Mouse (Mus musculus): ENCODE results near the gene Ctnnbl1. TPM values are rescaled to one million over a fixed set of nuclear protein-coding genes. Genes with fewer than 3 reads are reported as not detected.

The Ctnnbl1 gene
- polyA plus RNA-seq, 1 experiment, result 28.3 TPM

GRCm38 (mm10) chr2:157877967-157878366 lies 140.8 kb downstream of the Ctnnbl1 start:
- DNase-seq (ENCODE audit: low read depth in 1 of 2, low spot score in 2 of 2), result no peak
- H3K36me3 ChIP-seq (ENCODE audit: control insufficient read depth, insufficient read depth, low read length), result peaks cover 1% of the 10 kb centered on the region; the same call in 1 of the 2 replicates
- 86% methylated on average over 5 of the region's 5 CpGs for WGBS

DNA sequence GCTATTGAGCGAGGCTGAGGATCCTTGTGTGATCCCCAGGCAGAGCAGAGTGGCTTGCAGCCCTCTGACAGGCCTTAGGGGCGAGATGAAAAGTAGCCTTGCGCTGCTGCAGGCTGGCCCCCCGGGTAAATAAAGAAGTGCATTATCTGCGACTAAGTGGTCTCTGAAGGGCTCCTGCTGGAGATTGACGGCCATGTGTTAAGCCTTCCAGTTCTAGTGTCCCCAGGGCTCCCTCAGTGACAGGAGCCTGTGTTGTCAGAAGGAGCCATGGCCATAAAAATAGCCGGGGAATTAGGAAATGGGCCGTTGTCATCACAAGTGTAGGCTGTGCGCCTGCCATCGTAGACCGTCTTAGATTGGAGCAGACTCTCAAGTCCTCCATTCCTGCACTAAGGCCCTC lies 144.7 kb downstream of the Ctnnbl1 start:
- TF ChIP-seq CTCF (IDR thresholded peaks at IDR 0.05; ENCODE audit: extremely low read depth, insufficient read depth, insufficient read length, insufficient replicate concordance), result no peak
- TF ChIP-seq POLR2A (IDR thresholded peaks at IDR 0.05; ENCODE audit: low read depth, low read length), result no peak
- H3K27ac ChIP-seq (ENCODE audit: insufficient read depth, low read length), result no peak overlapping the region
- H3K4me3 ChIP-seq (ENCODE audit: extremely low read depth, insufficient read depth, insufficient read length), result no peak overlapping the region
- H3K4me1 ChIP-seq (ENCODE audit: control insufficient read depth, insufficient read depth, insufficient read length), result no peaks in the 10 kb centered on the region
- peaks cover 12% of the 10 kb centered on the region for H3K36me3 ChIP-seq (ENCODE audit: control insufficient read depth, insufficient read depth, low read length)
- DNase-seq (ENCODE audit: low read depth in 1 of 2, low spot score in 2 of 2), result no peak
- 86% methylated on average over 11 of the region's 11 CpGs for whole genome bisulfite sequencing
- H3K27me3 ChIP-seq (ENCODE audit: control insufficient read depth, insufficient read depth, low read length), result no peaks in the 10 kb centered on the region

More at GRCm38 (mm10) chr2:157877967-157878366, 140.8 kb downstream of the Ctnnbl1 start:
- Histone ChIP-seq H3K27me3 (ENCODE audit: control insufficient read depth, insufficient read depth, low read length) (no peaks in the 10 kb centered on the region), H3K27ac (ENCODE audit: insufficient read depth, low read length) (no peak overlapping the region), H3K4me3 (ENCODE audit: extremely low read depth, insufficient read depth, insufficient read length) (no peak overlapping the region), H3K4me1 (ENCODE audit: control insufficient read depth, insufficient read depth, insufficient read length) (no peaks in the 10 kb centered on the region)
- no peak for TF ChIP-seq POLR2A (IDR thresholded peaks at IDR 0.05; ENCODE audit: low read depth, low read length)
- TF ChIP-seq CTCF (IDR thresholded peaks at IDR 0.05; ENCODE audit: extremely low read depth, insufficient read depth, insufficient read length, insufficient replicate concordance), result no peak

GRCm38 (mm10) chr2:157887275-157888025 lies 150.2 kb downstream of the Ctnnbl1 start:
- no peaks in the 10 kb centered on the region for H3K27me3 ChIP-seq (ENCODE audit: control insufficient read depth, insufficient read depth, low read length)
- 62% methylated on average over 10 of the region's 10 CpGs for WGBS
- DNase-seq (ENCODE audit: low read depth in 1 of 2, low spot score in 2 of 2), result no peak
- no peak overlapping the region for H3K4me3 ChIP-seq (ENCODE audit: extremely low read depth, insufficient read depth, insufficient read length)
- H3K4me1 ChIP-seq (ENCODE audit: control insufficient read depth, insufficient read depth, insufficient read length), result no peaks in the 10 kb centered on the region
- H3K27ac ChIP-seq (ENCODE audit: insufficient read depth, low read length), result no peak overlapping the region
- H3K36me3 ChIP-seq (ENCODE audit: control insufficient read depth, insufficient read depth, low read length), result peaks cover 19% of the 10 kb centered on the region
- no peak for TF ChIP-seq POLR2A (IDR thresholded peaks at IDR 0.05; ENCODE audit: low read depth, low read length)
- no peak for TF ChIP-seq CTCF (IDR thresholded peaks at IDR 0.05; ENCODE audit: extremely low read depth, insufficient read depth, insufficient read length, insufficient replicate concordance)

DNA sequence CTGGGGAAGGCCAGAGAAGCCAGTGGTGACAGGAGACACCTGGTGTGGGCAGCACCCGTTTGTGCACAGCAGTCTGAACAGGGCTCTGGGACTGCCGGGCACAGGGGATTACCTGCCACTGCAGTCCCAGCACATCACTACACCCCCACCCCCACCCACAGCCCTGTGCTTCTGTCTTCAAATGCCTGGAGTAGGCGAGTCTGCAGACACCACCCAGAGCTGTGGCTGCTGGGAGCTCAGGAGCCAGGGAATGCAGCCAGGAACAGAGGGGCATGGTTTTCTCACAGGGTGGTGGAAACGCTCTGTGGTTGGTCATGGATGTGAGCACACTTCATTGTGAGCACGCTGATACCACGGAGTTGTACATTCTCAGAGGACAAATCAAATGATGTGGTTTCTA lies 154.0 kb downstream of the Ctnnbl1 start:
- 92% methylated on average over 6 of the region's 6 CpGs for WGBS

DNA sequence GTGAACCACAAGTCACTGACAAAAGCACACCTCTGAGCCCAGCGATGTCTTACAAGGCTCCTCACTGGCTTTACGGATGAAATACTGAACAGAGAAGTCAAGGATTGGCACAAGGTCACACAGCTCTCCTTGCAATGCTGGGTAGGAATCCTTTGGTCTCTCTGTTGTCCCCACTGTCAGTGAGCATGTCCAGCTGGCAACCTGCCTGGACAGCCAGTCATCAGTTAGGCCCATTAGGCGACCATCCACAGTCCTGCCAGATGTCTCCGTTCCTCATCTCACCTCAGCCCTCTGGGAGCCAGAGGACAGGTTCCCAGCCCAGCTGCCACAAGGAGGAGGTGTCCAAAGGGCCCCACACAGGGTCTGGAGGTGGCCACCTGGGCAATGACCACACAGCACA lies 159.9 kb downstream of the Ctnnbl1 start:
- no peaks in the 10 kb centered on the region for H3K36me3 ChIP-seq (ENCODE audit: control insufficient read depth, insufficient read depth, low read length)
- no peaks in the 10 kb centered on the region for H3K4me1 ChIP-seq (ENCODE audit: control insufficient read depth, insufficient read depth, insufficient read length)
- no peaks in the 10 kb centered on the region for H3K27me3 ChIP-seq (ENCODE audit: control insufficient read depth, insufficient read depth, low read length)
- no peak for TF ChIP-seq POLR2A (IDR thresholded peaks at IDR 0.05; ENCODE audit: low read depth, low read length)
- TF ChIP-seq CTCF (IDR thresholded peaks at IDR 0.05; ENCODE audit: extremely low read depth, insufficient read depth, insufficient read length, insufficient replicate concordance), result no peak
- WGBS, result 86% methylated on average over 4 of the region's 4 CpGs
- H3K4me3 ChIP-seq (ENCODE audit: extremely low read depth, insufficient read depth, insufficient read length), result no peak overlapping the region
- no peak overlapping the region for H3K27ac ChIP-seq (ENCODE audit: insufficient read depth, low read length)
- no peak for DNase-seq (ENCODE audit: low read depth in 1 of 2, low spot score in 2 of 2)

More for the DNA sequence above, 154.0 kb downstream of the Ctnnbl1 start:
- Histone ChIP-seq H3K4me1 (ENCODE audit: control insufficient read depth, insufficient read depth, insufficient read length) (no peaks in the 10 kb centered on the region), H3K36me3 (ENCODE audit: control insufficient read depth, insufficient read depth, low read length) (peaks cover 10% of the 10 kb centered on the region), H3K4me3 (ENCODE audit: extremely low read depth, insufficient read depth, insufficient read length) (no peak overlapping the region), H3K27ac (ENCODE audit: insufficient read depth, low read length) (no peak overlapping the region), H3K27me3 (ENCODE audit: control insufficient read depth, insufficient read depth, low read length) (no peaks in the 10 kb centered on the region)
- no peak for DNase-seq (ENCODE audit: low read depth in 1 of 2, low spot score in 2 of 2)
- no peak for TF ChIP-seq POLR2A (IDR thresholded peaks at IDR 0.05; ENCODE audit: low read depth, low read length)
- no peak for TF ChIP-seq CTCF (IDR thresholded peaks at IDR 0.05; ENCODE audit: extremely low read depth, insufficient read depth, insufficient read length, insufficient replicate concordance)

DNA sequence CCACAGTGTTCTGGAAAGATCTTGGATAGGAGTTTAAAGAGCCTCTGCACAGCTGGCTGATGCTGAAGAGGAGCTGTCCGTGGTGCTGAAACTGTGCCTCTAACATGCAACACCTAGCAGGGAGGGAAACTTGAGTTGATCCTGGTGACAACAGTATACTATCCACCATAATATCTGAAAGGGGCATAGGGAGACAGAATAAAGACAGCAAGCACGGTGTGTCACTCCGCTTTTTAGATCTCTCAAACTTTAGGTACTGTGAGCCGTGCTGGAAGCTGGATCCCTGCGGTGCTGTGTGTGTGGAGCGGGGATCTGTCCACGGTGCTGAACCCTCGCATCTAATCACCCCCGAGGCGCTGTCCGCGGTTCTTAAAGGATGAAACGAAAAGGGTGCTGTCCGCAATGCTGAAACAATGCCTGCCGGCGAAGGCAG lies 176.0 kb downstream of the Ctnnbl1 start:
- peaks cover 4% of the 10 kb centered on the region for H3K27me3 ChIP-seq (ENCODE audit: control insufficient read depth, insufficient read depth, low read length)

GRCm38 (mm10) chr2:157913705-157914104 lies 176.5 kb downstream of the Ctnnbl1 start:
- Histone ChIP-seq H3K4me3 (ENCODE audit: extremely low read depth, insufficient read depth, insufficient read length) (no peak overlapping the region), H3K36me3 (ENCODE audit: control insufficient read depth, insufficient read depth, low read length) (no peaks in the 10 kb centered on the region), H3K4me1 (ENCODE audit: control insufficient read depth, insufficient read depth, insufficient read length) (peaks cover 1% of the 10 kb centered on the region; the same call in 1 of the 2 replicates), H3K27me3 (ENCODE audit: control insufficient read depth, insufficient read depth, low read length) (peaks cover 4% of the 10 kb centered on the region), H3K27ac (ENCODE audit: insufficient read depth, low read length) (no peak overlapping the region)
- WGBS, result 4% methylated on average over 4 of the region's 4 CpGs
- no peak for TF ChIP-seq POLR2A (IDR thresholded peaks at IDR 0.05; ENCODE audit: low read depth, low read length)
- TF ChIP-seq CTCF (IDR thresholded peaks at IDR 0.05; ENCODE audit: extremely low read depth, insufficient read depth, insufficient read length, insufficient replicate concordance), result no peak
- no peak for DNase-seq (ENCODE audit: low read depth in 1 of 2, low spot score in 2 of 2)

More for the DNA sequence above, 176.0 kb downstream of the Ctnnbl1 start:
- WGBS, result 4% methylated on average over 16 of the region's 16 CpGs
- Histone ChIP-seq H3K27ac (ENCODE audit: insufficient read depth, low read length) (no peak overlapping the region), H3K4me1 (ENCODE audit: control insufficient read depth, insufficient read depth, insufficient read length) (peaks cover 4% of the 10 kb centered on the region; the same call in 1 of the 2 replicates), H3K4me3 (ENCODE audit: extremely low read depth, insufficient read depth, insufficient read length) (no peak overlapping the region), H3K36me3 (ENCODE audit: control insufficient read depth, insufficient read depth, low read length) (no peaks in the 10 kb centered on the region)
- 0 out of 2 replicates have a peak, but pooled peaks have one; percentile 1 for TF ChIP-seq CTCF (IDR thresholded peaks at IDR 0.05; ENCODE audit: extremely low read depth, insufficient read depth, insufficient read length, insufficient replicate concordance)
- TF ChIP-seq POLR2A (IDR thresholded peaks at IDR 0.05; ENCODE audit: low read depth, low read length), result no peak
- peak; percentile 16 to 26 for DNase-seq (ENCODE audit: low read depth in 1 of 2, low spot score in 2 of 2)
